Mouse (Mus musculus) cortical plate, adult 2 months (tissue): ENCODE measurements around the gene Washc4.

Experiments used
- CTCF ChIP-seq: fragments of 200-500 bp; IDR thresholded peaks from 2 replicates; pipeline ENCODE4 v1.5.1; 2011; ENCODE audit warnings: mild to moderate bottlenecking, control low read depth, low read length; ENCODE audit not compliant: insufficient read depth; ENCODE audit errors: extremely low read depth
- POLR2A ChIP-seq: fragments of 200-500 bp; IDR thresholded peaks from 2 replicates; pipeline ENCODE4 v1.6.1; 2011; ENCODE audit warnings: mild to moderate bottlenecking, low read length, control low read depth; ENCODE audit not compliant: insufficient read depth; ENCODE audit errors: extremely low read depth

DNA sequence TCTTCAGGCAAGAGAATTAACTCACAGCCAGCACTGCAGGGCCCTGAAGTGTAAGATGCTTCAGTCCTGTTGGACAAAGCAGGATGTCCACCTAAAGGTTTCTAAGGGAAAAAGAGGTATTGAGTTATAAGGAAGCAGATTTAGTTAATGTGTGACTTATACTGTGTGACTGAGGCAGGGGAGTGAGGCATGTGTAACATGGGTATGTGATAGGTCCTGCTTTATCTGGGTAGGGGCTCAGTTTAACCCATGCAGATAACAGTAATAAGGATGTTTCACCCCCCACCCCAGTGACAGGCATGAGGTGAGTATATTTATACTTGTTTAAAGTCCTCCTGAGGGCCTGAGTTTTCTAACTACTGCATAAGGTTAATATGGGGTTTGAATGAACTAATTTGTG is 19.5 kb downstream of the Washc4 start:
- TF ChIP-seq CTCF (no peak), POLR2A (no peak)
